Mouse (Mus musculus): Measurements from ENCODE around the gene Aox3. TPM values are rescaled to one million over a fixed set of nuclear protein-coding genes. Genes with fewer than 3 reads are reported as not detected.

Aox3 gene
- polyA plus RNA-seq, 1 experiment from 2014 or later = 0.59 TPM

GRCm38 (mm10) chr1:58215353-58215752, 102.4 kb downstream of the Aox3 start:
- Histone ChIP-seq H3K36me3 (no peaks in the 10 kb centered on the region), H3K9ac (no peak overlapping the region), H3K27me3 (no peaks in the 10 kb centered on the region), H3K4me2 (no peak overlapping the region), H3K9me3 (no peaks in the 10 kb centered on the region), H3K4me3 (no peak overlapping the region), H3K27ac (no peak overlapping the region), H3K4me1 (peaks cover 16% of the 10 kb centered on the region)
- ATAC-seq (ENCODE audit: insufficient number of reproducible peaks, low FRiP score, low TSS enrichment, low read depth) = no peak
- 89% methylated on average over 4 of the region's 4 CpGs for WGBS

- no peak for ATAC-seq (ENCODE audit: insufficient number of reproducible peaks, low FRiP score, low TSS enrichment, low read depth)
- 75% methylated on average over 7 of the region's 7 CpGs for WGBS
- Histone ChIP-seq H3K4me2 (no peak overlapping the region), H3K9me3 (no peaks in the 10 kb centered on the region), H3K4me3 (no peak overlapping the region), H3K4me1 (peaks cover 14% of the 10 kb centered on the region), H3K9ac (no peak overlapping the region), H3K36me3 (no peaks in the 10 kb centered on the region), H3K27me3 (no peaks in the 10 kb centered on the region), H3K27ac (0 out of 2 replicates have a peak overlapping the region, but pooled peaks have one; percentile 17)
Observed at GRCm38 (mm10) chr1:58215956-58216532, 103.1 kb downstream of the Aox3 start.

GRCm38 (mm10) chr1:58221070-58221469, 108.1 kb downstream of the Aox3 start:
- Histone ChIP-seq H3K4me1 (peaks cover 16% of the 10 kb centered on the region), H3K36me3 (no peaks in the 10 kb centered on the region), H3K9me3 (no peaks in the 10 kb centered on the region), H3K4me3 (no peak overlapping the region), H3K27ac (no peak overlapping the region), H3K4me2 (no peak overlapping the region), H3K9ac (no peak overlapping the region), H3K27me3 (no peaks in the 10 kb centered on the region)
- no peak for ATAC-seq (ENCODE audit: insufficient number of reproducible peaks, low FRiP score, low TSS enrichment, low read depth)
- 56% methylated on average over 6 of the region's 6 CpGs for WGBS

GRCm38 (mm10) chr1:58221879-58222278, 108.9 kb downstream of the Aox3 start:
- peaks cover 16% of the 10 kb centered on the region for H3K4me1 ChIP-seq
- H3K36me3 ChIP-seq = no peaks in the 10 kb centered on the region
- H3K27ac ChIP-seq = no peak overlapping the region
- no peaks in the 10 kb centered on the region for H3K27me3 ChIP-seq
- no peak overlapping the region for H3K9ac ChIP-seq
- no peak overlapping the region for H3K4me2 ChIP-seq
- WGBS = 57% methylated on average over 5 of the region's 5 CpGs
- H3K9me3 ChIP-seq = no peaks in the 10 kb centered on the region
- ATAC-seq (ENCODE audit: insufficient number of reproducible peaks, low FRiP score, low TSS enrichment, low read depth) = no peak
- H3K4me3 ChIP-seq = no peak overlapping the region

- no peaks in the 10 kb centered on the region for H3K36me3 ChIP-seq
- H3K9me3 ChIP-seq = no peaks in the 10 kb centered on the region
- no peak overlapping the region for H3K27ac ChIP-seq
- no peaks in the 10 kb centered on the region for H3K27me3 ChIP-seq
- no peak for ATAC-seq (ENCODE audit: insufficient number of reproducible peaks, low FRiP score, low TSS enrichment, low read depth)
- H3K4me2 ChIP-seq = no peak overlapping the region
- no peak overlapping the region for H3K4me3 ChIP-seq
- H3K9ac ChIP-seq = no peak overlapping the region
- 58% methylated on average over 6 of the region's 6 CpGs for WGBS
- no peaks in the 10 kb centered on the region for H3K4me1 ChIP-seq
Observed at GRCm38 (mm10) chr1:58228086-58228485, 115.2 kb downstream of the Aox3 start.

GRCm38 (mm10) chr1:58228916-58229315, 116.0 kb downstream of the Aox3 start:
- Histone ChIP-seq H3K9ac (no peak overlapping the region), H3K4me2 (no peak overlapping the region), H3K27ac (no peak overlapping the region), H3K4me3 (no peak overlapping the region), H3K4me1 (no peaks in the 10 kb centered on the region), H3K27me3 (no peaks in the 10 kb centered on the region), H3K36me3 (no peaks in the 10 kb centered on the region), H3K9me3 (no peaks in the 10 kb centered on the region)
- ATAC-seq (ENCODE audit: insufficient number of reproducible peaks, low FRiP score, low TSS enrichment, low read depth) = no peak

GRCm38 (mm10) chr1:58229774-58230173, 116.8 kb downstream of the Aox3 start:
- ATAC-seq (ENCODE audit: insufficient number of reproducible peaks, low FRiP score, low TSS enrichment, low read depth) = no peak
- H3K27ac ChIP-seq = no peak overlapping the region
- no peaks in the 10 kb centered on the region for H3K9me3 ChIP-seq
- H3K4me2 ChIP-seq = no peak overlapping the region
- 89% methylated on average over 4 of the region's 4 CpGs for WGBS
- no peak overlapping the region for H3K4me3 ChIP-seq
- no peaks in the 10 kb centered on the region for H3K36me3 ChIP-seq
- no peaks in the 10 kb centered on the region for H3K27me3 ChIP-seq
- H3K4me1 ChIP-seq = no peaks in the 10 kb centered on the region
- H3K9ac ChIP-seq = no peak overlapping the region

GRCm38 (mm10) chr1:58230542-58230941, 117.6 kb downstream of the Aox3 start:
- no peaks in the 10 kb centered on the region for H3K27me3 ChIP-seq
- no peak overlapping the region for H3K27ac ChIP-seq
- no peaks in the 10 kb centered on the region for H3K36me3 ChIP-seq
- ATAC-seq (ENCODE audit: insufficient number of reproducible peaks, low FRiP score, low TSS enrichment, low read depth) = no peak
- H3K9ac ChIP-seq = no peak overlapping the region
- no peaks in the 10 kb centered on the region for H3K9me3 ChIP-seq
- H3K4me3 ChIP-seq = no peak overlapping the region
- H3K4me2 ChIP-seq = no peak overlapping the region
- no peaks in the 10 kb centered on the region for H3K4me1 ChIP-seq
- WGBS = 66% methylated on average over 5 of the region's 5 CpGs

GRCm38 (mm10) chr1:58235405-58235804, 122.5 kb downstream of the Aox3 start:
- 49% methylated on average over 5 of the region's 5 CpGs for WGBS
- ATAC-seq (ENCODE audit: insufficient number of reproducible peaks, low FRiP score, low TSS enrichment, low read depth) = no peak

GRCm38 (mm10) chr1:58237527-58238299, 124.8 kb downstream of the Aox3 start:
- 65% methylated on average over 4 of the region's 4 CpGs for WGBS
- no peak overlapping the region for H3K4me3 ChIP-seq
- H3K9me3 ChIP-seq = no peaks in the 10 kb centered on the region
- peaks cover 9% of the 10 kb centered on the region; the same call in 1 of the 2 replicates for H3K4me1 ChIP-seq
- no peak overlapping the region for H3K9ac ChIP-seq
- H3K27ac ChIP-seq = 0 out of 2 replicates have a peak overlapping the region, but pooled peaks have one; percentile 5
- H3K27me3 ChIP-seq = no peaks in the 10 kb centered on the region
- H3K4me2 ChIP-seq = no peak overlapping the region
- peak; percentile 58; the same call in 1 of the 2 replicates for ATAC-seq (ENCODE audit: insufficient number of reproducible peaks, low FRiP score, low TSS enrichment, low read depth)
- H3K36me3 ChIP-seq = no peaks in the 10 kb centered on the region

More at GRCm38 (mm10) chr1:58235405-58235804, 122.5 kb downstream of the Aox3 start:
- Histone ChIP-seq H3K27ac (no peak overlapping the region), H3K4me2 (no peak overlapping the region), H3K27me3 (no peaks in the 10 kb centered on the region), H3K4me1 (peaks cover 9% of the 10 kb centered on the region; the same call in 1 of the 2 replicates), H3K9me3 (no peaks in the 10 kb centered on the region), H3K4me3 (no peak overlapping the region), H3K36me3 (no peaks in the 10 kb centered on the region), H3K9ac (no peak overlapping the region)

GRCm38 (mm10) chr1:58238440-58238839, 125.5 kb downstream of the Aox3 start:
- 69% methylated on average over 5 of the region's 5 CpGs for WGBS
- no peaks in the 10 kb centered on the region for H3K9me3 ChIP-seq
- H3K4me1 ChIP-seq = peaks cover 9% of the 10 kb centered on the region; the same call in 1 of the 2 replicates
- H3K36me3 ChIP-seq = no peaks in the 10 kb centered on the region
- no peak overlapping the region for H3K9ac ChIP-seq
- no peak overlapping the region for H3K4me3 ChIP-seq
- ATAC-seq (ENCODE audit: insufficient number of reproducible peaks, low FRiP score, low TSS enrichment, low read depth) = no peak
- no peak overlapping the region for H3K27ac ChIP-seq
- H3K4me2 ChIP-seq = no peak overlapping the region
- H3K27me3 ChIP-seq = no peaks in the 10 kb centered on the region

- Histone ChIP-seq H3K9ac (no peak overlapping the region), H3K9me3 (no peaks in the 10 kb centered on the region), H3K4me1 (peaks cover 9% of the 10 kb centered on the region; the same call in 1 of the 2 replicates), H3K4me2 (no peak overlapping the region), H3K36me3 (no peaks in the 10 kb centered on the region), H3K27ac (no peak overlapping the region), H3K4me3 (no peak overlapping the region), H3K27me3 (no peaks in the 10 kb centered on the region)
- WGBS = 94% methylated on average over 9 of the region's 9 CpGs
- ATAC-seq (ENCODE audit: insufficient number of reproducible peaks, low FRiP score, low TSS enrichment, low read depth) = no peak
Observed at GRCm38 (mm10) chr1:58238961-58239360, 126.0 kb downstream of the Aox3 start.
